Mouse (Mus musculus) thymus, postnatal 14 days (tissue): ENCODE results near the gene Faim2.

Source experiments
- DNase-seq: peaks from one replicate; pipeline ENCODE4 v3.0.0; 2021

The Faim2 gene

DNA sequence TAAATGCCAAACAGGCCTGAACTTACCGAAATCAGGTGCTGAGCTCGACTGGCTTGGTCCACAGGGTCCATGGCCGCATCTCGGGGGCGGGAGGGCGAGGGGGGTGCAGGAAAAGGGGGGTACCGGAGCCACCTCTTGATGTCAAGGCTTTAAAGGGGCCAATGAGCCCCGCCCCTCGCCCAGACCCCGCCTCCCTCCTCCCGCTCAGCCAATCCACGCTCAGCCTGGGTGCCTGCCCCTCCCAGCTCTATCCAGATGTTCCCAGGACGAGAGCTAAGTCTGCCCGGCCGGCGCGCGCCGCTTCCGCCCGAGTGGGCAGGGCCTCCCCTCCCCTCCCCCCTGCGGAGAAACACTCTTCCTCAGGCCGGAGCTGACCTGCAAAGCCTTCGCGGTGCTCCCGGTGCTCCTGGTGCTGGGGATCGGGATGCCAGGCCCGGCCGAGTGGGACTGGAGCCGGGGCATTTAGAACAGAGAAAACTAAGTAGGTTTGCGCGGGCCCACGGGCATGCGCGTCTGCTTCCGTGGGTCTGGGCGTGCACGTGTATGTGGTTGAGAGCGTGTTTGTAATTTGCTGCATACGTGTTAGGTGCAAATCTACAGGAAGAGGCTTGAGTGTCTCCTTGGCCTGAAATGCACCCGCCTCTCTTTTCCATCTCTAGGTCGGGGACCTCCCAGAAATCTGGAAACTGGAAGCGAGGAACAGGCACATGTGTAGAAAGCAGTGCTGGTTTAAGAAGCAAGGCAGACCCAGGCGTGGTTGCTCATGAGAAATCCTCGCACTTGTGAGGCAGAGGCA lies 70.2 kb downstream of the Faim2 start, which contains the start of gene Nckap5l:
Gene Nckap5l (minus strand): TSS at position 143 of the 796 bp plus-strand sequence.
- DNase-seq, result peak; percentile 97

DNA sequence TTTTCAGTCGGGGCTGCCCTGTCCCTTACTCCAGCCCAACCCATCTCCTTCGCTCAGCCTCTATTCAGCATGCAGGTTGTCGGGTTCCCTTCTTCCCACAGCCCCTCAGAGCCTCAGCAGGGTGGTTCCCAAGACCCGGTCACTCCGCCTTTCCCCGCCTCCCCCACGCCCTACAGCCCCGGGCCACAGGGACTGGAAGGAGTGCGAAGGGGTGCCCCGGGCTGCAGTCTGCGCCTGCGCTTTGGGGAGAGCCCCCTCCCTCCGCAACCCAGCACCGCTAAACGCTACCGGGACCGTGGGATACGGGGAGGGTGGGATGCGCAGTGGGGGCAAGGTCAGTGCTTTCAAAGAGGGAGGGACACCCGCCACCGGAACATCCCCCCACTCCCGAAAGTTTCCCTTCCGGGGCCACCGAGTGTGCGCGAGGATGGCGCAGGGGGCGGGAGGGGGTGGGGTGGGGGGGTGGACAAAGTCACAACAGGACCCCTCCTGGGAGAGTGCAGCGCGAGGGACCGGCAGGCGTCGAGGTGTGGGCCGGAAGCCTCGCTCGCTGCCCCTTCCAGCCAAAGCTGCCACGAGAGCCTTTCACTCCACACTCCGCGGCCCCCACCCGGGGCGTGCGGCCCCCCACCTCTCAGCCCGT lies 70.9 kb downstream of the Faim2 start:
- DNase-seq, result peak; percentile 77

DNA sequence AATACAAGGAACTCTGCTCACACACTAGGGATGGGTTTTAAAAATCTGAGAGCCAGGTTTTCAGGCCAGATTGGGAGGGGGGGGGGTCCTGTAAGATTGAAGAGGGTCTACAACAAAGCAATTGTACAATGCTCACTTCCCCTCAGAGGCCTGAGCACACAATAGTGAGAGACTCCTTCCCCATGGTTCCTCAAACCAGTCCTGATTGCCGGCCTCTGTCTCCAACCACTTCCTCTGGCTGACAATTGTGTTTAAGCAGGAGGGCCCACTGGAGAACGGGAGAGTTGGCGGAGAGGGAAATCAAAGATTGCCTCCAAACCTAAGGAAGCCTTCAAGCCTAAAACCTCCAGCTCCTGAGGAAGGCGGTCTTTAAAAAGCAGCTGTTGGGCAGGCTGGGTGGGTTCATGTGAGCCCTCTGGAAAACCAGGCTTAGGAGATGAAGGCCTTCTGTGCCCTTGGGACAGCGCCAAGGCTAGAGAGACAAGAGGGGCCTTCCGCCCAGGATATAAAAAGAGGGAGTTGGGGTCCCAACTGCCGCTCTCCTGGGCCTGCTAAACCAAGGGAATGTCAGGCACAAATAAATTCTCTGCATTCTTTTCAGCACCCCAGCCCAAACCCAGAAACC lies 71.5 kb downstream of the Faim2 start:
- DNase-seq, result no peak

DNA sequence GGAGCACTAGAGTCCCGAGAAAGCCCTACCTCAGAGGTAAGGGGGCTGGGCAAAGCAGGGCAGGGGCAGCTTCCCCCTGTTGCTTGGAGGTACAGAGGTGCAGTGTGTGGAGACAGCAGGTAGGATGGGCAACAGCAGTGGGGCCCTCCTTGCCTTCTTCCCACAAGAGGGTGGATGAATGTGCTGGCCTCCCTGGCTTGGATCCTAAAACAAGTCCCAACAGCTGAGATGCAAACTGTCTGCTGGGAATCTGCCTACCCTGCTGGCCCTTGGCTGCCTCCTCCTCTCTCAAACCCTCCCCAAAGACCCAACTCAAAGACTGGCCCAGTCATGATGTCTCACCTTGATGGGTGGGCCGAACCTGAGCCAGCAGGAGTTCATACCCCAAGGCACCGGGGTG lies 72.5 kb downstream of the Faim2 start:
- DNase-seq, result no peak

DNA sequence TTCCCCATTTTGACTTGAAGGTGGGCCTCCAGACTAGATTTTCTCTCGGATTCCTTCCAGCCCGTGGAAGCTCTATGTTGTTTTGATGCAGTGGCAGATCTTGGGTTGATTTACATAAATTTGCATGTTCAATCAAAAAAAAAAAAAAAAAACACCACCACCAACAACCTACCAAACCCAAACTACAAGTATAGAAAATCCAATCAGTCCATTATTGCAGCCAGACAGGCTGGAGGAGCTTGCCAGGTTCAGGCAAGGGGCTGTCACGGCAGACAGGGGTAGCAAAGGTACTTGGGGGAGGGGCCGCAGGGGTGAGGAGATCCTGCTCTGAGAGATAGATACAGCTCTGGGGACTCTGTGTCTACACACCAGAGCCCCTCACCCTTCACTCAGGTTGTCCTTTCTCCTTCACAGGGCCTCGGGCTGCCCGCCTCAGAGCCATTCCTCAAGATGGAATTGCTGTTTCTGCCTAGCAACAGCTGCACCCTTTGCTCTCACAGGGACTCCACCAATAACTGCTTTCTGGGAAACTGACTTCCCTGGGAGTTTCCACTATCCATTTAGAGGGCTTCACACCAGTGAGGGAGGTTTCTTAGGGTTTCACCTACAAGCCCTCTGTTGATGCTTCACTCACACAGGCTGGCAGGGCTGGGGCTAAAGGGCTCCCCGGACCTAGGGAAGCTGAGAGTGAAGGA lies 73.2 kb downstream of the Faim2 start:
- DNase-seq, result no peak

DNA sequence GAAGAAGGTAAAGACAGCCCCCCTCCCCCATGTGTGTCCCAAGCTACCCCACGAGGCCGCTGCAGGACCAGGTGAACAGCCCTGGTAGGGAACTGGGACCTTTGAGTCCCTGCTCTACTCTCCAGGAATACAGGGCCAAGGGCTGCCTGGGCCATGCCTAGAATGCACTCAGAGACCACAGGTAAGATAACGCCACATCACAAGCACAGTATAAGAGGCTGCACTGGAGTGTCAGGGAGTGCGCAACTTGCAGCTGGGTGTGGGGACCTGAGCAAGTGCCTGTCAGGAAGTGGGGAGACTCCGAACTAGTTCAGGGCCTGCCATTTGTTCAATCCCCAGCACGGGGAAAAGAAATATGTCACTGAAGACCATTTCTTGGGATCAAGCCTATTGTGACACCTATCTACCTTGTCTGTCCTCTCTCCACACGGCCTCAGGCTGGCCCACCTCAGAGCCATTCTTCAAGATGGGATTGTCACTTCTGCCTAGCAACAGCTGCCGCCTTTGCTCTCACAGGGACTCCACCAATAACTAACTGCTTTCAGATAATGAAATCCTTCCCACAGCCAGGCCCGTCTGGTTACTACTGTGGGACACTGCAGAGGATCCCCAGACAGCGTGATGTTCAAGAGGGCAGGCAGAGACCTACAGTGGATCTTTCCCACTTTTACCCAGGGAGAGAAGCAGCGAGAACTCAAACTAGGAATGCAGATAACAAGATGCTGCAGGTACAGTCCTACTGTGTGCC lies 74.6 kb downstream of the Faim2 start:
- DNase-seq, result peak; percentile 48

DNA sequence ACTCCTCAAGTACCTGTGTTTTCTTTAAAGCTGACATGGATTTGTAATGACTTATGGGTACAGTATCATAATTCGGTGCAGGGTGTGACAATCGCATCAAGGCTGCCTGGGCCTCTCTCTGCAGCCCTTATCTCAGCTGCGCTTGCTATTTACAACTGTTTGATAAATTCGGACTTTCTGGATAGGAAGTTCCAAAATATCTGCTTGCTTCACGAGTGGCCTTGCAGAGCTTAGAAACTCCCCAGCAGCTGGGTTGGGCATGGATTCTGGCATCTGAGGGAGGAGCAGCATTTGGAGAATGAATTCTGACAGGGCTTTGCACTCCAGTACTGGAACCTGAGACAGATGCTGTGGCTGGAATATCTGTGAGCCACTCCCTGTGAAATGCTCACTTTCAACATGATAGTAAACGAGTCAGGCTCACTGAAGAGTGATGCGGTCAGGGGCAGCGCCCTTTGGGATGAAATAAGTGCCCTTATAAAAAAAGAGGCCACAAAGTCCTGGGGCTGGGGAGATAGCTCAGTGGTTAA lies 78.1 kb downstream of the Faim2 start:
- DNase-seq, result no peak

DNA sequence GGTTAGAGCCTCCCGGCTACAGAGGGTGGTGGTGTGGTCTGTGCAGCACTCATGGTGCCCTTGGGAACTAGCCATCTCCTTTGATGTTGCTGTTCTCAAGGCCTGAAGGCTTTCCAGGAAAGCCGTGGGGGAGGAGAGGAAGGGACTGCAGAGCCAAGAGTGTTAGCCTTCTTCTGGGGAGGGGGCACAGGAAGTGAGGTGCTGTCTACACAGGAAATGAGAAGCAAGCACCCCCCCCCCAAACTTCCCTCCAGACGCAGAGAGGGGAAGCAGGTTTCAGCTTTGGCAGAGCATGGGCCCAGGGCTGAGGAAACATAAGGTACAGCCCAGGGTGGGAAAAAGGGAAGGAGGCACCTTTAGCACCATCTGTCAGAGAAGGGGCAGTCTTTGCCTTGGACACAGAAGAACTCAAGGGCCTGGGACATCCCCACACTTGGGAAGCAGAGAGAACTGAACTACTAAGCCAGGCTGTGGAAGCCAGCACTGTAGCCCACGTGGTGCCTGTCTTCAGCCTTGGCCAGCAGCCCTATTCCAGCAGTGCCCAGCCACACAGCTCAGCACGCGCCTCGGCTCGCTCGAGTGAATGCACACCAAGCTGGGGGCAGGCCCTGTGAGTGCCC lies 78.7 kb downstream of the Faim2 start:
- DNase-seq, result peak; percentile 37
